In the genomic region with DNA sequence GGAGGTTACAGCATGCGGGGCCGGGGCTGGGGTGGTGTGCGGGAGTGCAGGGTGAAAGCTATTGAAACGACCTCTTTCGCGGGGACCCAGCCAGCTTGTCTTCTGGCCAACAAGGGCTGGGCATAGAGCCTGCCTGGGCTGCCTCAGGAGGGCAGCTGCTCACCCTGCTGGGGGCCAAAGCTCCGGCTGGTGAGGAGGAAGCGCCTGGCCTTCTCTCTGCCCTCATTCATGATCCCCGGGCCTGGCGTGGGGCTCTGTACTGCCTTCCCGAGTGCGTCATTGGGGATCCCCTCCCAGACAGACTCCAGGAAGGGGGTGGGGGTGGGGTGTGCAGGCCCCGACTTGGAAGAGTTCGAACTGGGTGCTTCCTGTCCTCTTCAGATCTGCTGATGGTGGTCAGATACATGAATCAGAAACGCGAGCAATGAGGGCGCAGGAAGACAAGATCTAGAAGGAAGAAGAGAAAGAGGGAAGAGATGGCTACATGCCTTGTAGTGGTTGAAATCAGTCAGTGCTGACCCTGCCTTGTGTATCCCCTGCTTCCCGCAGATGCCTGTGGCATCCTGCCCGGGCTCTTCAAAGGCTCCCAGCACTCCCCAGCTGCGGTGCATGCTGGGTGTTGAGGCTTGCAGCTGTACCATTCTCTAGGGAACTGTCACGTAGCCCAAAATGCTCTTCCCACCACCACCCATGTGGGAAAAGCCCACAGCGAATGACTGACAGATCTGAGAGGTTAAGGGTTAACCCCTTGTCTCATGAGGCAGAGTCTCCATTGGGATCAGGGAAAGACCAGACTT, we compare ENCODE assay signal across 9 mouse cellular contexts. TPM values are rescaled to one million over a fixed set of nuclear protein-coding genes. Genes with fewer than 3 reads are reported as not detected.
DNase-seq lines count a peak whose midpoint lies in the region; ATAC-seq and TF ChIP-seq lines count a peak whose summit lies in the region.
"Had no signal": no experiment of that assay in that cellular context is flagged by ENCODE, and none has a peak within 500 bp of the region (broad histone marks: within the 10 kb centered on the region; RNA-seq: fewer than 3 reads in every experiment).

No protein-coding gene starts in this region.

- no peak overlapping the region for H3K27ac ChIP-seq in embryonic facial prominence, embryonic 13.5 days
- no peak overlapping the region for H3K27ac ChIP-seq in embryonic facial prominence, embryonic 10.5 days (replicated peaks)
- no peak overlapping the region; the same call in 1 of the 2 replicates for H3K27ac ChIP-seq in midbrain, embryonic 13.5 days
- no peak overlapping the region for H3K27ac ChIP-seq in midbrain, embryonic 11.5 days (ENCODE audit: low read depth, low read length)

- DNase-seq in embryonic facial prominence, embryonic 10.5 days (ENCODE audit: low spot score), result no peak
- no peak for DNase-seq in midbrain, embryonic 11.5 days (ENCODE audit: low spot score, missing footprints)
- DNase-seq in heart, postnatal 4 days, result peak; percentile 25
- no peak for DNase-seq in embryo, embryonic 10 days (ENCODE audit: low spot score)
- DNase-seq in urinary bladder, postnatal 25 days (ENCODE audit: low spot score), result no peak

- H3K4me3 ChIP-seq in embryonic facial prominence, embryonic 13.5 days, result no peak overlapping the region
- H3K4me3 ChIP-seq in embryonic facial prominence, embryonic 10.5 days, result no peak overlapping the region
- no peak overlapping the region for H3K4me3 ChIP-seq in midbrain, embryonic 13.5 days (replicated peaks)
- no peak overlapping the region for H3K4me3 ChIP-seq in midbrain, embryonic 11.5 days (ENCODE audit: low read depth, low read length)
- no peak overlapping the region for H3K4me3 ChIP-seq in myocyte

- H3K79me2 ChIP-seq in myocyte (ENCODE audit: control insufficient read depth, insufficient read depth), result no peaks in the 10 kb centered on the region

- 31% methylated on average over 22 of the region's 22 CpGs for WGBS in embryonic facial prominence, embryonic 13.5 days
- WGBS in embryonic facial prominence, embryonic 10.5 days, result 30% methylated on average over 22 of the region's 22 CpGs
- WGBS in midbrain, embryonic 13.5 days, result 38% methylated on average over 22 of the region's 22 CpGs
- 32% methylated on average over 22 of the region's 22 CpGs for WGBS in midbrain, embryonic 11.5 days

- H3K9ac ChIP-seq in embryonic facial prominence, embryonic 13.5 days, result no peak overlapping the region
- H3K9ac ChIP-seq in midbrain, embryonic 13.5 days (replicated peaks), result no peak overlapping the region; the same call in 1 of the 2 replicates
- no peak overlapping the region for H3K9ac ChIP-seq in midbrain, embryonic 11.5 days (ENCODE audit: low read length)

- H3K27me3 ChIP-seq in embryonic facial prominence, embryonic 13.5 days, result 0 out of 2 replicates have a peak, but pooled peaks cover 5% of the 10 kb centered on the region
- peaks cover 6% of the 10 kb centered on the region; the same call in 1 of the 2 replicates for H3K27me3 ChIP-seq in embryonic facial prominence, embryonic 10.5 days (replicated peaks; ENCODE audit: low read depth, poor library complexity, severe bottlenecking)
- no peaks in the 10 kb centered on the region for H3K27me3 ChIP-seq in midbrain, embryonic 13.5 days
- H3K27me3 ChIP-seq in midbrain, embryonic 11.5 days (ENCODE audit: control insufficient read depth, insufficient read depth, low read length), result no peaks in the 10 kb centered on the region
- H3K27me3 ChIP-seq in myocyte (ENCODE audit: control insufficient read depth, insufficient read depth, insufficient read length), result peaks cover 15% of the 10 kb centered on the region

- no peaks in the 10 kb centered on the region for H3K36me3 ChIP-seq in embryonic facial prominence, embryonic 13.5 days
- no peaks in the 10 kb centered on the region for H3K36me3 ChIP-seq in embryonic facial prominence, embryonic 10.5 days (replicated peaks)
- H3K36me3 ChIP-seq in midbrain, embryonic 13.5 days, result no peaks in the 10 kb centered on the region
- H3K36me3 ChIP-seq in midbrain, embryonic 11.5 days (ENCODE audit: control insufficient read depth, insufficient read depth, low read length), result no peaks in the 10 kb centered on the region
- no peaks in the 10 kb centered on the region for H3K36me3 ChIP-seq in myocyte (ENCODE audit: control insufficient read depth, insufficient read depth)

- no peak for TF ChIP-seq POLR2A in myocyte (IDR thresholded peaks at IDR 0.05; ENCODE audit: insufficient read length, low read depth)

- peaks cover 10% of the 10 kb centered on the region; the same call in 1 of the 2 replicates for H3K4me1 ChIP-seq in embryonic facial prominence, embryonic 13.5 days
- H3K4me1 ChIP-seq in embryonic facial prominence, embryonic 10.5 days, result peaks cover 14% of the 10 kb centered on the region
- peaks cover 14% of the 10 kb centered on the region for H3K4me1 ChIP-seq in midbrain, embryonic 13.5 days (replicated peaks)
- peaks cover 2% of the 10 kb centered on the region for H3K4me1 ChIP-seq in midbrain, embryonic 11.5 days (ENCODE audit: control insufficient read depth, insufficient read depth, low read length)

- H3K4me2 ChIP-seq in embryonic facial prominence, embryonic 13.5 days, result peak overlapping the region; percentile 24; the same call in 1 of the 2 replicates
- H3K4me2 ChIP-seq in midbrain, embryonic 13.5 days (replicated peaks), result 0 out of 2 replicates have a peak overlapping the region, but pooled peaks have one; percentile 3
- H3K4me2 ChIP-seq in midbrain, embryonic 11.5 days, result no peak overlapping the region
- H3K4me2 ChIP-seq in myocyte (ENCODE audit: low read depth), result peak overlapping the region; percentile 38

- no peaks in the 10 kb centered on the region for H3K9me3 ChIP-seq in embryonic facial prominence, embryonic 13.5 days
- H3K9me3 ChIP-seq in embryonic facial prominence, embryonic 10.5 days, result no peaks in the 10 kb centered on the region
- no peaks in the 10 kb centered on the region for H3K9me3 ChIP-seq in midbrain, embryonic 13.5 days
- no peaks in the 10 kb centered on the region for H3K9me3 ChIP-seq in midbrain, embryonic 11.5 days (ENCODE audit: control insufficient read depth, low read length)

- H3ac ChIP-seq in myocyte (ENCODE audit: control insufficient read depth, insufficient read length), result no peak overlapping the region

- ATAC-seq in embryonic facial prominence, embryonic 13.5 days (ENCODE audit: insufficient number of reproducible peaks, insufficient read depth, low FRiP score, low TSS enrichment, low read depth), result no peak
- ATAC-seq in midbrain, embryonic 13.5 days, result peak; percentile 65
- ATAC-seq in midbrain, embryonic 11.5 days (ENCODE audit: low FRiP score), result no peak

TF ChIP-seq in myocyte, 11 proteins besides CTCF, POLR2A, EP300 and RAD21:
- TF ChIP-seq REST (IDR thresholded peaks at IDR 0.05; ENCODE audit: insufficient read depth, insufficient read length), result no peak
- TF ChIP-seq MYOD1 (IDR thresholded peaks at IDR 0.05; ENCODE audit: control insufficient read depth in 1 of 3, insufficient read length in 2 of 3, low read depth in 2 of 3), result no peak
- no peak for TF ChIP-seq POLR2AphosphoS2 (IDR thresholded peaks at IDR 0.05; ENCODE audit: insufficient read length, low read depth)
- TF ChIP-seq TCF12 (IDR thresholded peaks at IDR 0.05; ENCODE audit: insufficient read depth, poor library complexity, severe bottlenecking), result no peak
- no peak for TF ChIP-seq CEBPB (IDR thresholded peaks at IDR 0.05; ENCODE audit: insufficient read depth, poor library complexity, severe bottlenecking)
- no peak for TF ChIP-seq TCF3 (IDR thresholded peaks at IDR 0.05; ENCODE audit: insufficient read length, low read depth)
- TF ChIP-seq SRF (IDR thresholded peaks at IDR 0.05; ENCODE audit: control insufficient read depth, insufficient read length, low read depth), result no peak
- TF ChIP-seq MYOG (IDR thresholded peaks at IDR 0.05; ENCODE audit: control insufficient read depth in 1 of 3, insufficient read depth in 1 of 3, insufficient read length in 2 of 3, low read depth in 2 of 3), result no peak
- no peak for TF ChIP-seq MAX (IDR thresholded peaks at IDR 0.05; ENCODE audit: low read depth)
- TF ChIP-seq USF1 (IDR thresholded peaks at IDR 0.05; ENCODE audit: low read depth), result no peak
- TF ChIP-seq E2F4 (IDR thresholded peaks at IDR 0.05; ENCODE audit: insufficient read depth), result no peak
TF ChIP-seq in myocyte: peak in this region for 0.

RNA-seq across cellular contexts. Expression of gene Calb2, which starts 9.5 kb away (rescaled TPM):
- polyA plus RNA-seq in embryonic facial prominence, embryonic 13.5 days (2015; fragmentation: Nextera tagmentation; extraction: Ambion mirVana), result 3.8 and 10.4 TPM in 2 replicates
- polyA plus RNA-seq in embryonic facial prominence, embryonic 10.5 days (2016; fragmentation: Nextera tagmentation; extraction: Ambion mirVana), result 3.3 and 3.7 TPM in 2 replicates
- 39.6 and 57.6 TPM in 2 replicates for polyA plus RNA-seq in midbrain, embryonic 13.5 days (2015; fragmentation: Nextera tagmentation; extraction: Ambion mirVana)
- 3.9 and 4.0 TPM in 2 replicates for polyA plus RNA-seq in midbrain, embryonic 11.5 days (2014; fragmentation: Nextera tagmentation; extraction: Ambion mirVana)
- under 1 TPM; 0.31 to 0.65 TPM for total RNA-seq in heart, postnatal 4 days (2021)
- polyA plus RNA-seq in myocyte (2012; fragmentation: generic; extraction: Trizol), result not detected
- polyA plus RNA-seq: C2C12 had no signal

RNA-seq across cellular contexts. Expression of gene Cmtr2, which starts 37.9 kb away (rescaled TPM):
- polyA plus RNA-seq in embryonic facial prominence, embryonic 13.5 days (2015; fragmentation: Nextera tagmentation; extraction: Ambion mirVana), result 7.7 and 9.2 TPM in 2 replicates
- polyA plus RNA-seq in embryonic facial prominence, embryonic 10.5 days (2016; fragmentation: Nextera tagmentation; extraction: Ambion mirVana), result 10.2 and 10.9 TPM in 2 replicates
- polyA plus RNA-seq in midbrain, embryonic 13.5 days (2015; fragmentation: Nextera tagmentation; extraction: Ambion mirVana), result 12.8 and 14.6 TPM in 2 replicates
- polyA plus RNA-seq in midbrain, embryonic 11.5 days (2014; fragmentation: Nextera tagmentation; extraction: Ambion mirVana), result 13.1 and 13.5 TPM in 2 replicates
- total RNA-seq in heart, postnatal 4 days (2021), result 1 to 10 TPM; 3.9 to 4.5 TPM
- 2.8 TPM for polyA plus RNA-seq in myocyte (2012; fragmentation: generic; extraction: Trizol)
